Mouse (Mus musculus) gastrocnemius, adult 8-10 months (tissue): ENCODE results near the gene Phf11a. TPM values are rescaled to one million over a fixed set of nuclear protein-coding genes. Genes with fewer than 3 reads are reported as not detected.
"Not testable (repeated sequence)": the region's sequence is repeated elsewhere in the genome, so short reads cannot be mapped to it uniquely, and the experiment has no call there.

ENCODE experiments used
- DNase-seq, 2 experiments: peaks; one replicate each; pipeline ENCODE4 v3.0.0; 2022; ENCODE audit warnings: low spot score in 2 of 2
- total RNA-seq, 4 experiments: library from RNA; stranded (reverse); gene quantifications; 2 replicates each; pipeline ENCODE4 v1.2.4; 2022

Gene Phf11a
- total RNA-seq: not detected

GRCm38 (mm10) chr14:59297391-59297790 is at the start of gene Phf11a:
TSS of gene Phf11a (minus strand) at chr14:59297522.
- not testable (repeated sequence) for DNase-seq

GRCm38 (mm10) chr14:59341189-59341588 is 43.9 kb upstream of the Phf11a start, which contains the start of gene Phf11b:
TSS of gene Phf11b (minus strand) at chr14:59341351.
- not testable (repeated sequence) for DNase-seq

- DNase-seq: no peak
These were observed 42.2 kb upstream of the Phf11a start for GRCm38 (mm10) chr14:59339541-59339940.

- DNase-seq: not testable (repeated sequence)
These were observed 38.7 kb upstream of the Phf11a start for GRCm38 (mm10) chr14:59336056-59336455.

GRCm38 (mm10) chr14:59330499-59330898 is 33.2 kb upstream of the Phf11a start:
- DNase-seq: not testable (repeated sequence)

- DNase-seq: not testable (repeated sequence)
These were observed 22.6 kb upstream of the Phf11a start for GRCm38 (mm10) chr14:59319970-59320369.

- not testable (repeated sequence) for DNase-seq
These were observed 21.7 kb upstream of the Phf11a start for GRCm38 (mm10) chr14:59319036-59319435.

- not testable (repeated sequence) for DNase-seq
These were observed 5.6 kb downstream of the Phf11a start for GRCm38 (mm10) chr14:59291769-59292168.

GRCm38 (mm10) chr14:59274961-59275360 is 22.4 kb downstream of the Phf11a start:
- not testable (repeated sequence) for DNase-seq

- DNase-seq: no peak
These were observed 37.3 kb downstream of the Phf11a start, which contains the start of gene Gm6904 for GRCm38 (mm10) chr14:59260056-59260455. TSS of gene Gm6904 (minus strand) at chr14:59260216.

GRCm38 (mm10) chr14:59255861-59256260 is 41.5 kb downstream of the Phf11a start:
- not testable (repeated sequence) for DNase-seq

- DNase-seq: not testable (repeated sequence)
These were observed 47.0 kb downstream of the Phf11a start for GRCm38 (mm10) chr14:59250350-59250749.

GRCm38 (mm10) chr14:59233635-59234034 is 63.7 kb downstream of the Phf11a start:
- no peak for DNase-seq

GRCm38 (mm10) chr14:59232003-59232402 is 65.3 kb downstream of the Phf11a start:
- no peak for DNase-seq

GRCm38 (mm10) chr14:59230331-59230966 is 66.9 kb downstream of the Phf11a start:
- no peak for DNase-seq

GRCm38 (mm10) chr14:59229822-59230221 is 67.5 kb downstream of the Phf11a start:
- no peak for DNase-seq

Other genes with a start within 250 kb of the Phf11a start
- gene 1700129C05Rik, start 154.6 kb downstream of the Phf11a start, total RNA-seq: not detected
- not detected for gene Gm5142, start 118.8 kb downstream of the Phf11a start, total RNA-seq
- 10 to 100 TPM; 11.0 to 14.5 (median 13.9) TPM for gene Rcbtb1, start 96.3 kb downstream of the Phf11a start, total RNA-seq
- gene Gm6904, start 37.3 kb downstream of the Phf11a start, total RNA-seq: not detected
- gene Phf11b, start 43.8 kb upstream of the Phf11a start, total RNA-seq: not detected
- gene Phf11d, start 67.9 kb upstream of the Phf11a start, total RNA-seq: 1 to 10 TPM in 2 of 4 experiments, under 1 TPM in 2; 0.56 to 2.3 (median 1.1) TPM
- gene Phf11c, start 97.9 kb upstream of the Phf11a start, total RNA-seq: under 1 TPM in 3 of 4 experiments, not detected in 1; 0.15 to 0.36 (median 0.36) TPM
- 1 to 10 TPM; 2.8 to 5.3 (median 4.4) TPM for gene Setdb2, start 143.4 kb upstream of the Phf11a start, total RNA-seq
- gene Cab39l, start 143.4 kb upstream of the Phf11a start, total RNA-seq: 10 to 100 TPM; 20.9 to 26.5 (median 22.3) TPM